Mouse (Mus musculus) kidney, embryonic 14.5 days (tissue): ENCODE measurements around the gene Anxa11. TPM values are rescaled to one million over a fixed set of nuclear protein-coding genes. Genes with fewer than 3 reads are reported as not detected.

Source experiments
- ATAC-seq: fragments of 200-750 bp; cut with Nextera tagmentation; 2 replicates; pipeline ENCODE4 v1.8.0; 2017; ENCODE audit warnings: moderate number of reproducible peaks, mild to moderate bottlenecking, moderate TSS enrichment, moderate library complexity; ENCODE audit not compliant: low FRiP score, low TSS enrichment
- H3K27ac ChIP-seq: fragments of 300-500 bp; sonication (generic); 2 replicates; pipeline ENCODE4 v1.5.1; 2014; ENCODE audit warnings: low read depth, mild to moderate bottlenecking, low read length, moderate library complexity, mixed read lengths
- H3K27me3 ChIP-seq: fragments of 300-500 bp; sonication (generic); 2 replicates; pipeline ENCODE4 v1.6.1; 2014; ENCODE audit warnings: mild to moderate bottlenecking, low read length; ENCODE audit not compliant: control insufficient read depth, insufficient read depth
- H3K36me3 ChIP-seq: fragments of 300-500 bp; sonication (generic); 2 replicates; pipeline ENCODE4 v1.6.1; 2014; ENCODE audit warnings: low read length, mixed read lengths; ENCODE audit not compliant: control insufficient read depth, insufficient read depth
- H3K4me1 ChIP-seq: fragments of 300-500 bp; sonication (generic); 2 replicates; pipeline ENCODE4 v1.6.1; 2014; ENCODE audit warnings: low read length, mixed read lengths; ENCODE audit not compliant: control insufficient read depth, insufficient read depth
- H3K4me2 ChIP-seq: fragments of 300-500 bp; sonication (generic); replicated peaks from 2 replicates; pipeline ENCODE4 v1.6.1; 2014; ENCODE audit warnings: low read depth, mild to moderate bottlenecking, low read length
- H3K4me3 ChIP-seq: fragments of 300-500 bp; sonication (generic); 2 replicates; pipeline ENCODE4 v1.5.1; 2014; ENCODE audit warnings: mild to moderate bottlenecking, low read length
- H3K9ac ChIP-seq: fragments of 300-500 bp; sonication (generic); 2 replicates; pipeline ENCODE4 v1.6.1; 2014; ENCODE audit warnings: low read depth, mild to moderate bottlenecking, low read length, moderate library complexity
- H3K9me3 ChIP-seq: fragments of 300-500 bp; sonication (generic); 2 replicates; pipeline ENCODE4 v1.6.1; 2016; ENCODE audit warnings: low read length; ENCODE audit not compliant: control insufficient read depth
- WGBS: fragments of 180-500 bp; shearing (Covaris S2); extraction: QIAGEN DNeasy Blood & Tissue Kit; methylation state at CpG from one replicate; pipeline ENCODE4 v1.1.7; 2014; 5-methylcytosine and 5-hydroxymethylcytosine counted together
- polyA plus RNA-seq: library from polyadenylated mRNA; unstranded; fragments of >200 nt; fragmentation: Nextera tagmentation; extraction: Ambion mirVana; gene quantifications from 2 replicates; pipeline ENCODE4 v1.2.1, GENCODE M21; 2014

Gene Anxa11
- polyA plus RNA-seq, 1 experiment from 2014 or later = 44.5 TPM

- peaks cover 7% of the 10 kb centered on the region; the same call in 1 of the 2 replicates for H3K4me1 ChIP-seq
- H3K4me2 ChIP-seq = no peak overlapping the region
- H3K27me3 ChIP-seq = no peaks in the 10 kb centered on the region
- H3K36me3 ChIP-seq = no peaks in the 10 kb centered on the region
- 0 out of 2 replicates have a peak overlapping the region, but pooled peaks have one; percentile 24 for H3K27ac ChIP-seq
- no peak for ATAC-seq
- H3K9ac ChIP-seq = no peak overlapping the region
- H3K4me3 ChIP-seq = no peak overlapping the region
- 67% methylated on average over 8 of the region's 8 CpGs for WGBS
- no peaks in the 10 kb centered on the region for H3K9me3 ChIP-seq
These were observed 13.4 kb downstream of the Anxa11 start for GRCm38 (mm10) chr14:25855241-25855885.

GRCm38 (mm10) chr14:25857168-25857621, 15.2 kb downstream of the Anxa11 start:
- no peak for ATAC-seq
- no peak overlapping the region for H3K27ac ChIP-seq
- H3K4me1 ChIP-seq = peaks cover 7% of the 10 kb centered on the region; the same call in 1 of the 2 replicates
- no peaks in the 10 kb centered on the region for H3K27me3 ChIP-seq
- 23% methylated on average over 3 of the region's 3 CpGs for WGBS
- H3K4me2 ChIP-seq = no peak overlapping the region
- no peaks in the 10 kb centered on the region for H3K9me3 ChIP-seq
- no peak overlapping the region for H3K9ac ChIP-seq
- no peak overlapping the region for H3K4me3 ChIP-seq
- H3K36me3 ChIP-seq = no peaks in the 10 kb centered on the region

DNA sequence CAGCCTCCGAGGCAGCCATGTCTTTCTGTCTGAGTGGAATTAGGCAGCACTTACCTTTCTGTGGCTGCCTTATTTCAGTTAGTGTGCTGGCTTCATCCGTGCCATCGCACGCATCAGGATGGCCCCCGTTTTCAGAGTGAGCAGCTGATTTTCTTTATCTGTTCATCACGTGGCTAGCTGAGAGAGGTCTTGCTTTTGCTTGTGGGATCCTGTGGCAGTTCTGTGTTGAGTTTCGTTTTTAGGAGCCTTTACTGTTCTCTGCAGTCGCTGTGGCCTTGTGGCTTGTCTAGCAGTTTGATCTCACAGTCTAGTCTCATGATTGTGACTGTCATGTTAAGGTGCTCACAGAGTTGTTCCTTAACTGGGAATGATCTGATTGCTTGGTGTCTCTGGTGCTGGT, 16.0 kb downstream of the Anxa11 start:
- H3K9ac ChIP-seq = no peak overlapping the region
- H3K27ac ChIP-seq = no peak overlapping the region
- H3K4me2 ChIP-seq = no peak overlapping the region
- H3K27me3 ChIP-seq = no peaks in the 10 kb centered on the region
- peaks cover 7% of the 10 kb centered on the region; the same call in 1 of the 2 replicates for H3K4me1 ChIP-seq
- no peaks in the 10 kb centered on the region for H3K36me3 ChIP-seq
- H3K4me3 ChIP-seq = no peak overlapping the region
- WGBS = 73% methylated on average over 8 of the region's 8 CpGs
- no peak for ATAC-seq
- H3K9me3 ChIP-seq = no peaks in the 10 kb centered on the region

GRCm38 (mm10) chr14:25861771-25862530, 20.0 kb downstream of the Anxa11 start:
- WGBS = 90% methylated on average over 13 of the region's 13 CpGs
- no peak overlapping the region for H3K4me2 ChIP-seq

GRCm38 (mm10) chr14:25863721-25864120, 21.8 kb downstream of the Anxa11 start:
- no peak overlapping the region for H3K4me2 ChIP-seq
- H3K4me3 ChIP-seq = no peak overlapping the region
- H3K9me3 ChIP-seq = no peaks in the 10 kb centered on the region
- no peak overlapping the region for H3K9ac ChIP-seq
- H3K27ac ChIP-seq = no peak overlapping the region
- no peak for ATAC-seq
- no peaks in the 10 kb centered on the region for H3K36me3 ChIP-seq
- peaks cover 5% of the 10 kb centered on the region; the same call in 1 of the 2 replicates for H3K4me1 ChIP-seq
- H3K27me3 ChIP-seq = no peaks in the 10 kb centered on the region
- 64% methylated on average over 2 of the region's 2 CpGs for WGBS

More at GRCm38 (mm10) chr14:25861771-25862530, 20.0 kb downstream of the Anxa11 start:
- Histone ChIP-seq H3K27ac (no peak overlapping the region), H3K4me1 (peaks cover 9% of the 10 kb centered on the region), H3K4me3 (no peak overlapping the region), H3K9ac (no peak overlapping the region), H3K36me3 (no peaks in the 10 kb centered on the region), H3K9me3 (no peaks in the 10 kb centered on the region), H3K27me3 (no peaks in the 10 kb centered on the region)
- ATAC-seq = no peak

DNA sequence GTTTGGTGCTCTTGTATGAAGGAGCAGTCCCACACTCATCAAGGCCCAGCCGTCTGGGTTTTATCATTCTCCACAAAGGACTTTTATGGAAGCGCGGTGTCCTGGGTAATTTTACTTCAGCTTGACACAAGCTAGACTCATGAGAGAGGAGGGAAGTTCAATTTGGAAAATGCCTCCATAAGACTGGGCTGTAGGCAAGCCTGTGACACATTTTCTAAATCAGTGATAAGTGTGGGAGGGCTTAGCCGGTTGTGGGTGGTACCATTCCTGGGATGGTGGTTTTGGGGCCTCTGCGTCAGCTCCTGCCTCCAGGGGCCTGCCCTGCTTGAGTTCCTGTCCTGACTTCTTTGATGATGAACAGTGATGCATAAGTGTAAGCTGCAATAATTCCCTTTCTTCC, 23.3 kb downstream of the Anxa11 start:
- 84% methylated on average over 5 of the region's 5 CpGs for WGBS
- no peak overlapping the region for H3K27ac ChIP-seq
- H3K9ac ChIP-seq = no peak overlapping the region

GRCm38 (mm10) chr14:25866384-25866783, 24.4 kb downstream of the Anxa11 start:
- Histone ChIP-seq H3K36me3 (0 out of 2 replicates have a peak, but pooled peaks cover 3% of the 10 kb centered on the region), H3K9ac (no peak overlapping the region), H3K4me2 (no peak overlapping the region), H3K27ac (no peak overlapping the region), H3K4me1 (peaks cover 5% of the 10 kb centered on the region), H3K4me3 (no peak overlapping the region), H3K9me3 (no peaks in the 10 kb centered on the region), H3K27me3 (no peaks in the 10 kb centered on the region)
- WGBS = 83% methylated on average over 6 of the region's 6 CpGs
- no peak for ATAC-seq

More for the DNA sequence above, 23.3 kb downstream of the Anxa11 start:
- Histone ChIP-seq H3K36me3 (no peaks in the 10 kb centered on the region), H3K4me1 (peaks cover 5% of the 10 kb centered on the region), H3K4me3 (no peak overlapping the region), H3K9me3 (no peaks in the 10 kb centered on the region), H3K27me3 (no peaks in the 10 kb centered on the region), H3K4me2 (no peak overlapping the region)
- ATAC-seq = no peak

- Histone ChIP-seq H3K36me3 (0 out of 2 replicates have a peak, but pooled peaks cover 3% of the 10 kb centered on the region), H3K9me3 (no peaks in the 10 kb centered on the region), H3K4me1 (peaks cover 5% of the 10 kb centered on the region), H3K9ac (no peak overlapping the region), H3K27ac (no peak overlapping the region), H3K27me3 (no peaks in the 10 kb centered on the region), H3K4me2 (no peak overlapping the region), H3K4me3 (no peak overlapping the region)
- 63% methylated on average over 11 of the region's 11 CpGs for WGBS
- ATAC-seq = no peak
These were observed 24.9 kb downstream of the Anxa11 start for GRCm38 (mm10) chr14:25866832-25867231.

DNA sequence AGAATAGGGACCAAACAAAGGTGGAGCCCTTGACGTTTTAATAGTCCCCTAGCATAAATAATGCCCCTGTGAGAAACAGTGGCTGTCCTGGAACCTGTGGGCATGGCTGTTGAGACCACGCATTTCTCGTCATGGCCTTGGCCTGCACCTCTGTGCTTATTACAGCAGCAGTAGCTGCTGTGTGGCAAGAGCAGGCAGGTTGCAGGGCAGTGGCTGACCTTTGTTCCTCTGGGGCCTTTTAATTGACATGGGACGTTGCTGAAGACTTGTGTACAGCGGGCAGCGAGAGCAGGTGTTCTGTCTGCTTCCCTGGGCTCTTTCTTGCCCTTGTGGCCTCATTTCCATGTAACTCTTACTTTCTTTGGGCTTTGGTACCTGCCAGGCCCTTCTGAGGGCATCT, 25.9 kb downstream of the Anxa11 start:
- Histone ChIP-seq H3K9me3 (no peaks in the 10 kb centered on the region), H3K27ac (no peak overlapping the region), H3K4me2 (no peak overlapping the region), H3K4me3 (no peak overlapping the region), H3K9ac (no peak overlapping the region), H3K36me3 (0 out of 2 replicates have a peak, but pooled peaks cover 3% of the 10 kb centered on the region), H3K4me1 (peaks cover 8% of the 10 kb centered on the region), H3K27me3 (no peaks in the 10 kb centered on the region)
- WGBS = 51% methylated on average over 6 of the region's 6 CpGs
- no peak for ATAC-seq
